Mouse (Mus musculus) kidney, embryonic 14.5 days (tissue): ENCODE measurements around the gene Calm1. TPM values are rescaled to one million over a fixed set of nuclear protein-coding genes. Genes with fewer than 3 reads are reported as not detected.

Source experiments
- ATAC-seq: fragments of 200-750 bp; cut with Nextera tagmentation; 2 replicates; pipeline ENCODE4 v1.8.0; 2017; ENCODE audit warnings: moderate number of reproducible peaks, mild to moderate bottlenecking, moderate TSS enrichment, moderate library complexity; ENCODE audit not compliant: low FRiP score, low TSS enrichment
- H3K27ac ChIP-seq: fragments of 300-500 bp; sonication (generic); 2 replicates; pipeline ENCODE4 v1.5.1; 2014; ENCODE audit warnings: low read depth, mild to moderate bottlenecking, low read length, moderate library complexity, mixed read lengths
- H3K27me3 ChIP-seq: fragments of 300-500 bp; sonication (generic); 2 replicates; pipeline ENCODE4 v1.6.1; 2014; ENCODE audit warnings: mild to moderate bottlenecking, low read length; ENCODE audit not compliant: control insufficient read depth, insufficient read depth
- H3K36me3 ChIP-seq: fragments of 300-500 bp; sonication (generic); 2 replicates; pipeline ENCODE4 v1.6.1; 2014; ENCODE audit warnings: low read length, mixed read lengths; ENCODE audit not compliant: control insufficient read depth, insufficient read depth
- H3K4me1 ChIP-seq: fragments of 300-500 bp; sonication (generic); 2 replicates; pipeline ENCODE4 v1.6.1; 2014; ENCODE audit warnings: low read length, mixed read lengths; ENCODE audit not compliant: control insufficient read depth, insufficient read depth
- H3K4me2 ChIP-seq: fragments of 300-500 bp; sonication (generic); replicated peaks from 2 replicates; pipeline ENCODE4 v1.6.1; 2014; ENCODE audit warnings: low read depth, mild to moderate bottlenecking, low read length
- H3K4me3 ChIP-seq: fragments of 300-500 bp; sonication (generic); 2 replicates; pipeline ENCODE4 v1.5.1; 2014; ENCODE audit warnings: mild to moderate bottlenecking, low read length
- H3K9ac ChIP-seq: fragments of 300-500 bp; sonication (generic); 2 replicates; pipeline ENCODE4 v1.6.1; 2014; ENCODE audit warnings: low read depth, mild to moderate bottlenecking, low read length, moderate library complexity
- H3K9me3 ChIP-seq: fragments of 300-500 bp; sonication (generic); 2 replicates; pipeline ENCODE4 v1.6.1; 2016; ENCODE audit warnings: low read length; ENCODE audit not compliant: control insufficient read depth
- WGBS: fragments of 180-500 bp; shearing (Covaris S2); extraction: QIAGEN DNeasy Blood & Tissue Kit; methylation state at CpG from one replicate; pipeline ENCODE4 v1.1.7; 2014; 5-methylcytosine and 5-hydroxymethylcytosine counted together
- polyA plus RNA-seq: library from polyadenylated mRNA; unstranded; fragments of >200 nt; fragmentation: Nextera tagmentation; extraction: Ambion mirVana; gene quantifications from 2 replicates; pipeline ENCODE4 v1.2.1, GENCODE M21; 2014

Gene Calm1
- polyA plus RNA-seq, 1 experiment from 2014 or later, result 1,237 TPM

DNA sequence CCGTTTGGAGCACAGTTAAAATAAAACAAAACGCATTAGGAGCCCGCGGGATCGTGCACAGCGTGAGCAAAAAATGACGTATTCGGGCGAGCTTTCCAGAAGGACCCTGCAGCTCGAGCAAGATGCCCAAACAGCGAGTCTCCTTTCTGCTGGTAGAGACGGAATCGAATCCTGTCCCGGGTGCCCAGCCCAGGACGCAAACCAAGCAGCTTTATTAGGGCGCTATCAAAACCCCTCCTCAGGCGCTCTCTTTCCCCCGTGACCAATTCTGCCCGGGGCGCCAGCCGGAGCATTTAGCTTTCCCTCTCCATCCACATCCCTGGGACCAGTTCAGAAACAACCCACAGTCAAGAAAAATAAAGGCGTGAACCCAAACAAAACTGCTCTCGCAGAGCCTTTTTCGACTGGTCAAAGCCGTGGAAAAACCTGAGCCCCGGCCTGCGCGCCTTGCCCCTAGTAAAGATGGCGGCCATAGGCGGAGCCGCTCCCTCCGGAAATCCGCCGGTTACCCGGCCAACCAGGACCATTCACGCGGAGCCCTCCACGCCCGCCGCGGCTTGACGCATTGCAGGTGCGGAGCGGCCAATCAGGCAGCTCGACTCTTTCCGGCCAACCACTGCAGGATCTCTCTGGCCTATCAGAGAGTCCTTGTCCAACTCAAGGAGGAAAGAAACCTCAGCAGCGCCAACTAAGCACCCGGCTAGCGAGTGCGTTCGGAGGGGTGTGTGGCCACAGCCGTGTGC is 12.1 kb upstream of the Calm1 start:
- ATAC-seq, result peak; percentile 99

DNA sequence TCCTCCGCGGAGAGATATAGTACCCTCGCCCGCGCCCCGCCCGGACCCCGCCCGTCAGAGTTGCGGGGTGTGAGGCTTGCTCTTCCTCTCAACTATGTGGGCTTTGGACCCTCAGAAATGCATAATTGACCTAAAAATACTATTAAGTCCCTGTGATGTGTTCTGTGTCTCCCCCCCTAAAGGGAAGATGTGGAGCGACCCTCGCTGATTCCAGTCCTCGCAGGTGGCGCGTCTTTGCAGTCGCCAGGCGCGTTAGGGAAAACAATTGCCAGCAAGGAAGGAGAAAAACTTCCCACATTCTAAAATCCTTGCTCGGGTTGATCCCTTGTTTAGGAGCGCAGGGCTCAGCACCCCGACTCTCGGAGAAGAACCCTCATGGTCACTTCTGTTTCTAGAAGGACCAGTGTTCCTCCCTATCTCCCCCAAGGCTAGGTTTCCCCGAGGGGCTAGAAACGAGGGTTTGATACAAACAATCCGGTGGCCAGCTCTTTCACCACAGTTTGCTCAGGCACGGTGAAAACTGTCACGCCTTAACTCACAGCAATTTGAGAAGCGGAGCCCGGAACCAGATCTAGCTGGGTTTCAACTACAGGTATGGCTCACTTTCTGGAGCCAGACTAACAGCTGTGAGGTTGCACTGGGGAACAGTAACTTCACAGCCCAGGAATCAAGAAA is 11.3 kb upstream of the Calm1 start:
- peak; percentile 3; the same call in 1 of the 2 replicates for ATAC-seq
- H3K4me2 ChIP-seq, result peak overlapping the region; percentile 89
- H3K9me3 ChIP-seq, result no peaks in the 10 kb centered on the region
- H3K27ac ChIP-seq, result peak overlapping the region; percentile 100
- under 1% methylated on average over 29 of the region's 29 CpGs for WGBS
- H3K36me3 ChIP-seq, result no peaks in the 10 kb centered on the region
- H3K4me1 ChIP-seq, result peaks cover 7% of the 10 kb centered on the region; the same call in 1 of the 2 replicates
- peak overlapping the region; percentile 71 for H3K9ac ChIP-seq
- H3K4me3 ChIP-seq, result peak overlapping the region; percentile 74
- H3K27me3 ChIP-seq, result no peaks in the 10 kb centered on the region

More for the DNA sequence above, 12.1 kb upstream of the Calm1 start:
- Histone ChIP-seq H3K4me3 (peak overlapping the region; percentile 74), H3K4me1 (peaks cover 7% of the 10 kb centered on the region; the same call in 1 of the 2 replicates), H3K9ac (peak overlapping the region; percentile 88), H3K4me2 (peak overlapping the region; percentile 89), H3K36me3 (no peaks in the 10 kb centered on the region), H3K27ac (peak overlapping the region; percentile 100), H3K27me3 (no peaks in the 10 kb centered on the region), H3K9me3 (no peaks in the 10 kb centered on the region)
- WGBS, result under 1% methylated on average over 52 of the region's 52 CpGs

DNA sequence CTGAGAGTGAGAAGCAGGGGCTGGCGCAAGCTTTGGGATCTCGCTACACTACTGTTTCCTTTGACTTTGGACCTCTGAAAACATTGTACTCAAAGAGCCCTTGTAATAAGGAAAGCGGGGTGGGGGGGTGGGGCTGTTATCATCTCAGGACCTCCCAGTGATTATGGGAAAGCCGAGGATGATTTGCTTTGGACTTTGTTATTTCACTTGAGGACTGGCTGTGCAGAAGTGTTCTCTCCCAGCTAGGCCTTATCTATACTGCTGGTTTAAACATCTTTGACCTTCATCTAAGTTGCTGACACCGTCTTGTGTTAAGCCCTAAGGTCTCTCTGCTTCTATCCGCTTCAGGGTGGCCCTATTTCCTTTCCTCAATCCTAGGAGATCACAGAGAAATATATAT is 8.4 kb upstream of the Calm1 start:
- no peaks in the 10 kb centered on the region for H3K36me3 ChIP-seq
- H3K4me2 ChIP-seq, result no peak overlapping the region
- H3K4me3 ChIP-seq, result no peak overlapping the region
- H3K27ac ChIP-seq, result no peak overlapping the region
- no peak for ATAC-seq
- WGBS, result 93% methylated on average over 6 of the region's 6 CpGs
- no peak overlapping the region for H3K9ac ChIP-seq
- H3K4me1 ChIP-seq, result peaks cover 6% of the 10 kb centered on the region; the same call in 1 of the 2 replicates
- H3K27me3 ChIP-seq, result no peaks in the 10 kb centered on the region
- no peaks in the 10 kb centered on the region for H3K9me3 ChIP-seq

DNA sequence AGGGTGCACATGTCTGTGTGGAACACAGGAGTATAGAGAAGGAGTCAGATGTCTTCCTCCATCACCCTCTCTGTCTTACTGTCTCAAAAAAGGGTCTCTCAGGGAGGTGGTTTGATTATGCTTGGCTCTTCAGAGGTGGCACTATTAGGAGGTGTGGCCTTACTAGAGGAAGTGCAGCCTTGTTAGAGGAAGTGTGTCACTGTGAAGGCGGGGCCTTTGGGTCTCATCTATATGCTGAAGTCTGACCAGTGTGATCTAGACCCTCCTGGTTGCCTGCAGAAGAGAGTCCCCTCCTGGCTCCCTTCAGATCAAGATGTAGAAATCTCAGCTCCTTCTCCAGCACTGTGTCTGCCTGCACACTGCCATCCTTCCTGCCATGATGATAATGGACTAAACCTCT is 5.1 kb upstream of the Calm1 start:
- ATAC-seq, result no peak
- Histone ChIP-seq H3K9me3 (no peaks in the 10 kb centered on the region), H3K36me3 (no peaks in the 10 kb centered on the region), H3K27ac (no peak overlapping the region), H3K27me3 (no peaks in the 10 kb centered on the region), H3K9ac (no peak overlapping the region), H3K4me2 (no peak overlapping the region), H3K4me1 (no peaks in the 10 kb centered on the region), H3K4me3 (no peak overlapping the region)
- 100% methylated on average over 1 of the region's 1 CpGs for WGBS

DNA sequence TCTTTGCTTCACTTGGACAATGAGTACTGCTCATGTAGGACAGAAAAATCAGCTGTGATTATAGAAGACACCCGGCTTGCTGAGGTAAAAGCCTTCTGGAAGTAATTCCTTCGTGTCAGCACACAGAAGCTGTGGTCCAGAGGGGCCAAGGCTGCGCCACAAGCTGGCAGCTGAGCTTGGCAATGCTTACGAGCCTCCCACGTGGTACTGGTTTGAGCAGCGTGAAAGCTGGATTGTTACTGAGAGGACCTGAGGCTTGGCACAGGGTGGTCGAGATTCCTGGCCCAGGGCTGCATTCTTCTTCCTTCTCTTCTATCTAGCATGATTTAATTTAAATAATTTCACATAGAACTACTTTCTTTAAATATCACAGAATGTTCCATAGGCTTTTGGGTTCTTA is 2.4 kb upstream of the Calm1 start:
- H3K4me1 ChIP-seq, result peaks cover 8% of the 10 kb centered on the region; the same call in 1 of the 2 replicates
- no peaks in the 10 kb centered on the region for H3K36me3 ChIP-seq
- H3K4me3 ChIP-seq, result no peak overlapping the region
- no peak overlapping the region for H3K9ac ChIP-seq
- WGBS, result 74% methylated on average over 7 of the region's 7 CpGs
- H3K27me3 ChIP-seq, result no peaks in the 10 kb centered on the region
- ATAC-seq, result no peak
- H3K9me3 ChIP-seq, result no peaks in the 10 kb centered on the region
- no peak overlapping the region for H3K27ac ChIP-seq
- H3K4me2 ChIP-seq, result no peak overlapping the region

DNA sequence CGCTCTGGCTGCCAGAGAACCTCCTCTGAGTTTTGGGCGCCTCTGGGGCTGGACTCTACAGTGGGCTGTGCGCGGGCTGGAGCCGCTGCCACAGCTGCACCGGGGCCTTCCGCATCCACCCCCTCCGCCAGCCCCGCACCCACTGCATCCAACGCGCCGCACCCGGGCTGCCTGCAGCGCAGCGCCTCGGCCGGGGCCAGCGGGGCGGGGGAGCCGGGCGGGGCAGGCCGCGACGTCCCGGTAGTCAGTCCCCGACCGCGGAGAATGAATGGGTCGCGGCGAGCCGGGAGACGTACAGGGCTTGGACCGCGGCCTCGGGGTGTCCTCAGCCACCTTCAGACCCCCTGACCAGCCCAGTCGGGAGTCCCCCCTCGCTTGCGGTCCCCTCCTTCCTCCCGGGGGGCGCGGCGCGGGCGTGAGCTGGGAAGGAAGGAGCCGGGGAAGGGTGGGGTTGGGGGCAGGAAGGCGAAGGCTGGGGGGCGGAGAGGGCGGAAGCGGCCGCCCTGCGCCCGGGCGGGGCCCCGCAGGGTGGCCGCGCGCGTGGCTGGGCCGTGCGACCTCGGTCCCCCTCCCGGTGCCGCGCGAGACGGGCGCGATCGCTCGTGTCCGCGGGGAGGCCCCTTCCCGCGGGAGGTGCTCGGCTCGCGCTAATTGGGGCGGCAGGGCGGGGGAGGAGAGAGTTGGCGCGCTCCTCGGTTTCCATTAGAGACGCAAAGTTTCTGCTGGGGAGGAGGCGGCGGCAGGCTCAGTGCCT is 833 bp downstream of the Calm1 start:
- H3K27me3 ChIP-seq, result no peaks in the 10 kb centered on the region
- peak overlapping the region; percentile 98 for H3K4me3 ChIP-seq
- ATAC-seq, result peak; percentile 74
- no peaks in the 10 kb centered on the region for H3K9me3 ChIP-seq
- H3K9ac ChIP-seq, result peak overlapping the region; percentile 92
- peak overlapping the region; percentile 85 for H3K27ac ChIP-seq
- peaks cover 30% of the 10 kb centered on the region for H3K36me3 ChIP-seq
- H3K4me2 ChIP-seq, result peak overlapping the region; percentile 90
- WGBS, result under 1% methylated on average over 72 of the region's 86 CpGs
- H3K4me1 ChIP-seq, result peaks cover 12% of the 10 kb centered on the region; the same call in 1 of the 2 replicates

DNA sequence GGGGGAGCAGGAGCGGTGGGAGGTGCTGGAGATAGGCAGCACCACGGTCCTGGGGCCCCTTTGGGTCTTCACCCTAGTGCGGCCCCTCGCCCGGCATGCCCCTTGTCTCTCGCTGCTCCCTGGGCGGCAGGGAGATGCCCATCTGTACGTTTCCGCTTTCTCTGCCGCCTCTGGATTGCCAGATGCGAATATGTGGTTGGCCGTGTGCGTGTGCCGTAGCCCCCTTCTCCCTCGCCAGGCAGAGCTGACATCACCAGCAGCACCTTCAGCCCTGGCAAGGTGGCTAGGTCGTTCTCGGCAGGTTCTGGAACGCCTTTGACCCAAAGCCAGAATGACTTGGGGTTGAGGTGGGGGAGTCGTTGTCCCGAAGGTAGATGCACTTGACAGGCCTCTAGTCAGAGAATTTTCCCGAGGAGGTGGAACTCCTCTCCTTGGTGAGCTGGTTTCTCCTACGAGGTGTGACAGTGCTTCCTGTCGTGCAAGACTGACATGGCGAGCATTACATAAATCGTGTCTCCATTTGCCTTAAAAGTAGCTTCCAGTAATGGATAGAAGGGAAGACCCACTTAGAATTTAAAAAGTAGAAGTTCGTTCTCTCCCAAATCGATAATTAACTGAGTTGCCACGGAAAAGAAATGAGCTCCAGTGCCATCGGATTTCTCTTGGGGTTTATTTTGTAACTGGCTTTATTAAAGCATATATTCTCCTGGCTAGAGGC is 1.6 kb downstream of the Calm1 start:
- Histone ChIP-seq H3K4me1 (peaks cover 12% of the 10 kb centered on the region; the same call in 1 of the 2 replicates), H3K4me3 (peak overlapping the region; percentile 98), H3K27me3 (no peaks in the 10 kb centered on the region), H3K9me3 (no peaks in the 10 kb centered on the region), H3K27ac (peak overlapping the region; percentile 85), H3K9ac (peak overlapping the region; percentile 92), H3K4me2 (peak overlapping the region; percentile 90), H3K36me3 (peaks cover 37% of the 10 kb centered on the region)
- WGBS, result 7% methylated on average over 29 of the region's 29 CpGs
- ATAC-seq, result peak; percentile 21; the same call in 1 of the 2 replicates

DNA sequence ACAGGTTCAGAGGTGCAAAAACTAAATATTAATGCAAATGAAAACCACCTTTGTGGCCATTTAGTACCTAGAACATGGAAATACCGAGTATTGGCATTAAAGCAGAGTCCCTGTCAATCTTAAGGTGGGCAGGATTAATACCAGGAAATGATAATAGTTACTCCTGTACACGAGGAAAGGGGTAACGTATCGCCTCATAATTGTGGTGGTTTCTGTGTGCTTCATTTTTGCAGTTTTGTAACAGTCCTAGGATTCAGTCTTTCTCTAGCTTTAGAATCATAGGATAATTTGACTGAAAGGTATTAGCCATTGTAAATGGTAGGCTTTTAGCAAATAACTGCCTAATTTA is 2.1 kb downstream of the Calm1 start:
- Histone ChIP-seq H3K4me3 (peak overlapping the region; percentile 98), H3K4me1 (peaks cover 12% of the 10 kb centered on the region; the same call in 1 of the 2 replicates), H3K27ac (no peak overlapping the region), H3K9ac (peak overlapping the region; percentile 92; the same call in 1 of the 2 replicates), H3K27me3 (no peaks in the 10 kb centered on the region), H3K4me2 (peak overlapping the region; percentile 90), H3K36me3 (peaks cover 43% of the 10 kb centered on the region), H3K9me3 (no peaks in the 10 kb centered on the region)
- no peak for ATAC-seq
- 44% methylated on average over 4 of the region's 4 CpGs for WGBS
